Mouse (Mus musculus): ENCODE data around the gene Hdac5. TPM values are rescaled to one million over a fixed set of nuclear protein-coding genes. Genes with fewer than 3 reads are reported as not detected.

Gene Hdac5
- polyA plus RNA-seq, 1 experiment from 2014 or later, result 76.7 TPM

DNA sequence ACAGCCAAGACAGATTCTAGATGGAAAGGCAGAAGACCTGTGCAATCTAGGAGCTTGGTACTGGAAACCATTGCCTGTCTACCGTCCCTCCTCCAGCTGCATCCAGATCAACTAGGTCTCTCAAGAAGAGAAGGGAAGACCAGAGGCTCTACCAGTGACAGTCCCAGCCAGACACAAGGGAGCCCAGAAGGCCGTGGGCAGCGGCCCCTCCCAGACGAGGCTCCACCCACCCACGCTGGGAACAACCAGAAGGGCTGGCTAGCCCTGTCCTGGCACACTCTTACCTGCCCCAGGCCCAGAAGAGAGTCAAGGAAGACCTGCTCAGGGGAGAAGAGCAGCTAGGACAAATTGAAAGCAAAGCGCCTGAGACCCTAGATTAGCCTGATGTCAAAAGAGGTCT is 9.5 kb downstream of the Hdac5 start:
- Histone ChIP-seq H3K36me3 (no peaks in the 10 kb centered on the region), H3K9ac (no peak overlapping the region), H3K27me3 (no peaks in the 10 kb centered on the region), H3K4me3 (no peak overlapping the region), H3K4me1 (replicated peaks) (peaks cover 92% of the 10 kb centered on the region), H3K4me2 (peak overlapping the region; percentile 83; the same call in 1 of the 2 replicates), H3K9me3 (replicated peaks) (no peaks in the 10 kb centered on the region), H3K27ac (peak overlapping the region; percentile 95)
- ATAC-seq (replicated peaks; ENCODE audit: insufficient number of reproducible peaks, insufficient read depth, low FRiP score, low read depth), result no peak
- 36% methylated on average over 6 of the region's 6 CpGs for WGBS

GRCm38 (mm10) chr11:102219994-102220346 is 10.0 kb downstream of the Hdac5 start:
- Histone ChIP-seq H3K9ac (peak overlapping the region; percentile 33; the same call in 1 of the 2 replicates), H3K4me2 (peak overlapping the region; percentile 83), H3K4me1 (replicated peaks) (peaks cover 92% of the 10 kb centered on the region), H3K4me3 (peak overlapping the region; percentile 68; the same call in 1 of the 2 replicates), H3K27me3 (no peaks in the 10 kb centered on the region), H3K36me3 (no peaks in the 10 kb centered on the region), H3K27ac (peak overlapping the region; percentile 95), H3K9me3 (replicated peaks) (no peaks in the 10 kb centered on the region)
- WGBS, result 24% methylated on average over 4 of the region's 4 CpGs
- ATAC-seq (replicated peaks; ENCODE audit: insufficient number of reproducible peaks, insufficient read depth, low FRiP score, low read depth), result peak; percentile 40

- H3K9ac ChIP-seq, result peak overlapping the region; percentile 33; the same call in 1 of the 2 replicates
- peak overlapping the region; percentile 95 for H3K27ac ChIP-seq
- WGBS, result 37% methylated on average over 14 of the region's 14 CpGs
- H3K4me2 ChIP-seq, result peak overlapping the region; percentile 83
- H3K27me3 ChIP-seq, result no peaks in the 10 kb centered on the region
- H3K4me3 ChIP-seq, result peak overlapping the region; percentile 68
- H3K9me3 ChIP-seq (replicated peaks), result no peaks in the 10 kb centered on the region
- no peaks in the 10 kb centered on the region for H3K36me3 ChIP-seq
- no peak for ATAC-seq (replicated peaks; ENCODE audit: insufficient number of reproducible peaks, insufficient read depth, low FRiP score, low read depth)
- H3K4me1 ChIP-seq (replicated peaks), result peaks cover 92% of the 10 kb centered on the region
Observed at GRCm38 (mm10) chr11:102219247-102219993, 10.5 kb downstream of the Hdac5 start.

DNA sequence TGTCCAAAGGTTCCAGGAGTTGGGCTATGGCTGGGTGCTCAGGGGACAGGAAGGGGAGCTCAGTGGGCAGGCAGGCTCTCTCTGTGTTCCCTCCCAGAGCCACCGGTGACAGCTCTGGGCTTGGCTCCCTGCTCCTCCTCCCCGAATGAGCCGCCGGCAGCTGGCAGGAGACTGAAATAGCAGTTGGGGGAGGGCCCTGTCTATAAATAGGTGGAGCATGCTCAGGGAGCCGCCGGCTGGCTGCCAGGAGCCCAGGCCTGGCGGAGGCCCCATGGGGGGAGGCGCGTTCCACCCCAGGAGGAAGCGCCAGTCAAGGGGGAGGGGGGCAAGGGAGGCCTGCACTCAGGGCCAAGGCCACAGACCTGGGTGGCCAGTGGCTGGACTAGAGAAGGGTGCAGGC is 11.2 kb downstream of the Hdac5 start:
- H3K36me3 ChIP-seq, result no peaks in the 10 kb centered on the region
- H3K4me2 ChIP-seq, result peak overlapping the region; percentile 83
- no peaks in the 10 kb centered on the region for H3K9me3 ChIP-seq (replicated peaks)
- H3K4me3 ChIP-seq, result peak overlapping the region; percentile 68
- WGBS, result 1% methylated on average over 10 of the region's 10 CpGs
- ATAC-seq (replicated peaks; ENCODE audit: insufficient number of reproducible peaks, insufficient read depth, low FRiP score, low read depth), result peak; percentile 76
- peaks cover 94% of the 10 kb centered on the region for H3K4me1 ChIP-seq (replicated peaks)
- H3K27me3 ChIP-seq, result no peaks in the 10 kb centered on the region
- peak overlapping the region; percentile 80 for H3K9ac ChIP-seq
- peak overlapping the region; percentile 95 for H3K27ac ChIP-seq

GRCm38 (mm10) chr11:102217876-102218430 is 12.0 kb downstream of the Hdac5 start:
- Histone ChIP-seq H3K4me2 (peak overlapping the region; percentile 83), H3K27ac (peak overlapping the region; percentile 95), H3K27me3 (no peaks in the 10 kb centered on the region), H3K4me3 (peak overlapping the region; percentile 68), H3K9me3 (replicated peaks) (no peaks in the 10 kb centered on the region), H3K36me3 (no peaks in the 10 kb centered on the region), H3K9ac (peak overlapping the region; percentile 80), H3K4me1 (replicated peaks) (peaks cover 92% of the 10 kb centered on the region)
- WGBS, result 18% methylated on average over 7 of the region's 7 CpGs
- ATAC-seq (replicated peaks; ENCODE audit: insufficient number of reproducible peaks, insufficient read depth, low FRiP score, low read depth), result no peak

- peaks cover 92% of the 10 kb centered on the region for H3K4me1 ChIP-seq (replicated peaks)
- H3K27me3 ChIP-seq, result no peaks in the 10 kb centered on the region
- peak overlapping the region; percentile 80 for H3K9ac ChIP-seq
- peak overlapping the region; percentile 95 for H3K27ac ChIP-seq
- peak overlapping the region; percentile 83 for H3K4me2 ChIP-seq
- H3K9me3 ChIP-seq (replicated peaks), result no peaks in the 10 kb centered on the region
- 29% methylated on average over 6 of the region's 6 CpGs for WGBS
- no peaks in the 10 kb centered on the region for H3K36me3 ChIP-seq
- no peak for ATAC-seq (replicated peaks; ENCODE audit: insufficient number of reproducible peaks, insufficient read depth, low FRiP score, low read depth)
- H3K4me3 ChIP-seq, result peak overlapping the region; percentile 68
Observed at GRCm38 (mm10) chr11:102217396-102217795, 12.6 kb downstream of the Hdac5 start.

GRCm38 (mm10) chr11:102216886-102217240 is 13.1 kb downstream of the Hdac5 start:
- H3K36me3 ChIP-seq, result no peaks in the 10 kb centered on the region
- no peaks in the 10 kb centered on the region for H3K9me3 ChIP-seq (replicated peaks)
- peaks cover 92% of the 10 kb centered on the region for H3K4me1 ChIP-seq (replicated peaks)
- 22% methylated on average over 5 of the region's 5 CpGs for WGBS
- peak overlapping the region; percentile 83 for H3K4me2 ChIP-seq
- peak overlapping the region; percentile 80 for H3K9ac ChIP-seq
- peak overlapping the region; percentile 95 for H3K27ac ChIP-seq
- no peak for ATAC-seq (replicated peaks; ENCODE audit: insufficient number of reproducible peaks, insufficient read depth, low FRiP score, low read depth)
- no peaks in the 10 kb centered on the region for H3K27me3 ChIP-seq
- H3K4me3 ChIP-seq, result peak overlapping the region; percentile 68

GRCm38 (mm10) chr11:102216056-102216885 is 13.7 kb downstream of the Hdac5 start:
- ATAC-seq (replicated peaks; ENCODE audit: insufficient number of reproducible peaks, insufficient read depth, low FRiP score, low read depth), result peak; percentile 73
- H3K9ac ChIP-seq, result peak overlapping the region; percentile 80

GRCm38 (mm10) chr11:102215511-102215910 is 14.5 kb downstream of the Hdac5 start:
- 32% methylated on average over 11 of the region's 11 CpGs for WGBS
- H3K4me1 ChIP-seq (replicated peaks), result peaks cover 95% of the 10 kb centered on the region
- peak overlapping the region; percentile 95 for H3K27ac ChIP-seq
- no peak for ATAC-seq (replicated peaks; ENCODE audit: insufficient number of reproducible peaks, insufficient read depth, low FRiP score, low read depth)
- peak overlapping the region; percentile 83 for H3K4me2 ChIP-seq
- no peaks in the 10 kb centered on the region for H3K9me3 ChIP-seq (replicated peaks)
- no peaks in the 10 kb centered on the region for H3K36me3 ChIP-seq
- H3K4me3 ChIP-seq, result peak overlapping the region; percentile 68
- H3K27me3 ChIP-seq, result no peaks in the 10 kb centered on the region
- peak overlapping the region; percentile 55 for H3K9ac ChIP-seq

More at GRCm38 (mm10) chr11:102216056-102216885, 13.7 kb downstream of the Hdac5 start:
- no peaks in the 10 kb centered on the region for H3K9me3 ChIP-seq (replicated peaks)
- no peaks in the 10 kb centered on the region for H3K36me3 ChIP-seq
- H3K4me2 ChIP-seq, result peak overlapping the region; percentile 83
- H3K27me3 ChIP-seq, result no peaks in the 10 kb centered on the region
- 15% methylated on average over 12 of the region's 12 CpGs for WGBS
- H3K27ac ChIP-seq, result peak overlapping the region; percentile 95
- H3K4me1 ChIP-seq (replicated peaks), result peaks cover 95% of the 10 kb centered on the region
- peak overlapping the region; percentile 68 for H3K4me3 ChIP-seq

DNA sequence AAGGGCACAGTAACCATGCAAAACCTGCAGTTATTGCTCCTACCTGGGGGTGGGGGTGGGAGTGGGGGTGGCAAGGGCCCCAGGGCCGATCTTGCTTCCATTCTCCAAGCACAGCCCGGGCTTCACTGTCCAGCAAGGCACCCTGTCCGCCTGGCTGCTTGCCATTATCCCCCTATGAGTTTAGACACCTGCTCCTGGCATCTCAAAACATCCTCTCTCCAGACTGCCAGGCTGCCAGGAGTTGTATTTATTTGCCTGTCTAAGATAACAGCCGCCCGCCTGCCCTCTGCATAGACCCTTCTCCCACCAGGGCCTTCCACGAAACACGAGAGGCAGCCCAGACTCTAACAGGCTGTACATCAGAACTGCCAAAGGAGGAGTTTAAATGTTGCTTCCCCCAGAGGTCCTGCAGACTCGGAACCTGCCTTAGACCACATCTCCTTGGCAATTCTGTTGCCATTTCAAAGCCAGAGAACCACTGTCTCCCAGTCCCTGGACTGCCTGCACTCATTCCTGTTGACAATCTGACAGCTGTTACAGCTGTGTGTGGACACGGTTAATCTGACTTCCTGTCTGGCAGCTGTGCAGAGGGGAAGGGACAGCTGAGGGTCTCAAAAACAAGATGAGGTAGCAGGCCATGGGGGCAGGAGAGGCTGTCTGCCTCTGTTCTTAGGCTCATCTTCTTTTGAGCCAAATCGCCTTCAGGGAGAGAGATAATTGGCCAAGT is 15.4 kb downstream of the Hdac5 start:
- Histone ChIP-seq H3K36me3 (no peaks in the 10 kb centered on the region), H3K4me1 (replicated peaks) (peaks cover 95% of the 10 kb centered on the region), H3K27ac (peak overlapping the region; percentile 95), H3K27me3 (no peaks in the 10 kb centered on the region), H3K9ac (peak overlapping the region; percentile 11), H3K4me2 (peak overlapping the region; percentile 83), H3K9me3 (replicated peaks) (no peaks in the 10 kb centered on the region), H3K4me3 (0 out of 2 replicates have a peak overlapping the region, but pooled peaks have one; percentile 1)
- 19% methylated on average over 10 of the region's 10 CpGs for WGBS
- ATAC-seq (replicated peaks; ENCODE audit: insufficient number of reproducible peaks, insufficient read depth, low FRiP score, low read depth), result no peak
